Mouse (Mus musculus): Measurements from ENCODE around the gene Dhrs7c. TPM values are rescaled to one million over a fixed set of nuclear protein-coding genes. Genes with fewer than 3 reads are reported as not detected.

Dhrs7c gene
- polyA plus RNA-seq (2011; ENCODE audit: insufficient read length, low read depth, missing spikeins) = not detected in 2 replicates

GRCm38 (mm10) chr11:67797931-67798330 is at the start of gene Dhrs7c:
Gene Dhrs7c, plus strand, starts transcription at chr11:67798187.
- no peak within 1 kb of the TSS for H3K27ac ChIP-seq (ENCODE audit: insufficient read depth, low read length)
- TF ChIP-seq POLR2A (IDR thresholded peaks at IDR 0.05; ENCODE audit: low read depth, low read length) (no peak), CTCF (IDR thresholded peaks at IDR 0.05; ENCODE audit: borderline replicate concordance, insufficient read depth, low read length) (no peak)
- H3K4me3 ChIP-seq (ENCODE audit: insufficient read depth, low read length) = no peak within 1 kb of the TSS

GRCm38 (mm10) chr11:67756287-67756686 is 41.7 kb upstream of the Dhrs7c start:
- H3K4me3 ChIP-seq (ENCODE audit: insufficient read depth, low read length) = no peak overlapping the region
- TF ChIP-seq CTCF (IDR thresholded peaks at IDR 0.05; ENCODE audit: borderline replicate concordance, insufficient read depth, low read length) = no peak
- TF ChIP-seq POLR2A (IDR thresholded peaks at IDR 0.05; ENCODE audit: low read depth, low read length) = no peak
- H3K4me1 ChIP-seq (ENCODE audit: control insufficient read depth, insufficient read depth, low read length) = no peaks in the 10 kb centered on the region
- no peak overlapping the region for H3K27ac ChIP-seq (ENCODE audit: insufficient read depth, low read length)

More at GRCm38 (mm10) chr11:67797931-67798330, at the start of gene Dhrs7c:
- no peaks in the 10 kb centered on the region for H3K4me1 ChIP-seq (ENCODE audit: control insufficient read depth, insufficient read depth, low read length)

- no peak overlapping the region for H3K27ac ChIP-seq (ENCODE audit: insufficient read depth, low read length)
- H3K4me3 ChIP-seq (ENCODE audit: insufficient read depth, low read length) = no peak overlapping the region
- no peaks in the 10 kb centered on the region for H3K4me1 ChIP-seq (ENCODE audit: control insufficient read depth, insufficient read depth, low read length)
- TF ChIP-seq POLR2A (IDR thresholded peaks at IDR 0.05; ENCODE audit: low read depth, low read length) = no peak
- peak; percentile 13; the same call in 1 of the 2 replicates for TF ChIP-seq CTCF (IDR thresholded peaks at IDR 0.05; ENCODE audit: borderline replicate concordance, insufficient read depth, low read length)
Measured at GRCm38 (mm10) chr11:67757373-67758167, 40.4 kb upstream of the Dhrs7c start.

- no peak within 1 kb of the TSS for H3K27ac ChIP-seq (ENCODE audit: insufficient read depth, low read length)
- H3K4me1 ChIP-seq (ENCODE audit: control insufficient read depth, insufficient read depth, low read length) = no peaks in the 10 kb centered on the region
- no peak within 1 kb of the TSS for H3K4me3 ChIP-seq (ENCODE audit: insufficient read depth, low read length)
- TF ChIP-seq POLR2A (IDR thresholded peaks at IDR 0.05; ENCODE audit: low read depth, low read length) = no peak
- no peak for TF ChIP-seq CTCF (IDR thresholded peaks at IDR 0.05; ENCODE audit: borderline replicate concordance, insufficient read depth, low read length)
Measured at GRCm38 (mm10) chr11:67771053-67771452, 26.9 kb upstream of the Dhrs7c start, which contains the start of gene Glp2r. Gene Glp2r, minus strand, starts transcription at chr11:67771153.

DNA sequence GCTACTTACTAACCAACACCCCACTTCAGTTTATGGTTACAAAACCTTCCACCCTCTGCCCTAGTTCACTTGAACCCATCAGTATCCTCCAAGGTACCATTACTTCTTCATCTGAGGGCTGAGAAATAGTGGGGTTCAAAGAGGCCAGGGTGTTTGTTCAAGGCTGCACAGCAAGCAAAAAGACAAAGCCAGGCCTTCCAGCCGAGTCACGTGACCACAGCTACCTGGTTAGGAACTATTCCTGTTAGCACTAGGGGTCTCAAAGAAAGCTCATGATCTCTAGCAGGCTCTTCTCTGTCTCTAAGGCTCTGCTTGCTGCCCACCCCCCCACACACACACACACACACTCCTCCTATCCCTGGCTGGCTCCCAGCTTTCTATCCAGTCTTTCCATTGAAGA is 26.3 kb upstream of the Dhrs7c start:
- Histone ChIP-seq H3K4me1 (ENCODE audit: control insufficient read depth, insufficient read depth, low read length) (no peaks in the 10 kb centered on the region), H3K4me3 (ENCODE audit: insufficient read depth, low read length) (no peak overlapping the region), H3K27ac (ENCODE audit: insufficient read depth, low read length) (no peak overlapping the region)
- TF ChIP-seq POLR2A (IDR thresholded peaks at IDR 0.05; ENCODE audit: low read depth, low read length) = no peak
- no peak for TF ChIP-seq CTCF (IDR thresholded peaks at IDR 0.05; ENCODE audit: borderline replicate concordance, insufficient read depth, low read length)

DNA sequence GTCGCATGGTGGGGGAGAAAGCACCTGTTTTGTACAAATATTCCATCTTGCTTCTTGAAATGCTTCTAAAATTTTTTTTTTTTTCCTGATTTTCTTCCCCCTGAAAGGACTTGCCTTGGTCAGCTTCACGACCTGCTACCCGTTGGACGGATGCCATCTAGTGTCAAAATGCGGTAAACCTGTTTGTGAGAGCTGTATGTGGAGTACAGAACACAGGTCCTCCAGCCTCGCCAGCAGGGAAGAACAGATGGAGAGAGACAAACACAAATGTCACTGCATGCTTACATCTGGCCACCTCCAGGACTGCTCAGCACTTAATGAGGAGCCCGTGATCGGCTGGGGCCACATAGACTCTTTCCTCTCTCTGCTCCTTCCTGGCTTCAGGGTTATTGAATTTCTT is 25.4 kb upstream of the Dhrs7c start:
- TF ChIP-seq CTCF (IDR thresholded peaks at IDR 0.05; ENCODE audit: borderline replicate concordance, insufficient read depth, low read length) (peak; percentile 14; the same call in 1 of the 2 replicates), POLR2A (IDR thresholded peaks at IDR 0.05; ENCODE audit: low read depth, low read length) (no peak)
- Histone ChIP-seq H3K4me1 (ENCODE audit: control insufficient read depth, insufficient read depth, low read length) (no peaks in the 10 kb centered on the region), H3K4me3 (ENCODE audit: insufficient read depth, low read length) (no peak overlapping the region), H3K27ac (ENCODE audit: insufficient read depth, low read length) (no peak overlapping the region)

DNA sequence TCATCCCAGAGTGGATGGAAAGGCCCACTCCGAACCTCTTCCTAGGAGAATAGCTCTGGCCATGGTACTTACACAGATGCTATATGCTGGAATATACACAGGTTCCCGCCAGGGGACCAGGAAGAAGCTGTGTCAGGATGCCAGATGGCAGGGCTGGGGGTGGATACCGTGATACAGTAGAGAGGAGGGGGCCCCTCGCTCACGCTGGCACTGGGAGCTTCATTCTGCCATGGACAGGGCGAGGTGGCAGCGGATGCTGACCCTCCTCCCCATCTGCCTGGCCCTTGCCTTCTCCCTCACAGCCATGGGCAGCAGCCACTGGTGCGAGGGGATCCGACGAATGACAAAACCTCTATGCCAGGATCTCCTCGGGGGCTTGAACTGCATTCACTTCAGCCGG is 23.6 kb upstream of the Dhrs7c start, which contains the start of gene Gsg1l2:
Gene Gsg1l2, plus strand, starts transcription at position 230 of the 400 bp plus-strand sequence.
- Histone ChIP-seq H3K4me1 (ENCODE audit: control insufficient read depth, insufficient read depth, low read length) (no peaks in the 10 kb centered on the region), H3K4me3 (ENCODE audit: insufficient read depth, low read length) (no peak within 1 kb of the TSS), H3K27ac (ENCODE audit: insufficient read depth, low read length) (no peak within 1 kb of the TSS)
- TF ChIP-seq CTCF (IDR thresholded peaks at IDR 0.05; ENCODE audit: borderline replicate concordance, insufficient read depth, low read length) (no peak), POLR2A (IDR thresholded peaks at IDR 0.05; ENCODE audit: low read depth, low read length) (no peak)

DNA sequence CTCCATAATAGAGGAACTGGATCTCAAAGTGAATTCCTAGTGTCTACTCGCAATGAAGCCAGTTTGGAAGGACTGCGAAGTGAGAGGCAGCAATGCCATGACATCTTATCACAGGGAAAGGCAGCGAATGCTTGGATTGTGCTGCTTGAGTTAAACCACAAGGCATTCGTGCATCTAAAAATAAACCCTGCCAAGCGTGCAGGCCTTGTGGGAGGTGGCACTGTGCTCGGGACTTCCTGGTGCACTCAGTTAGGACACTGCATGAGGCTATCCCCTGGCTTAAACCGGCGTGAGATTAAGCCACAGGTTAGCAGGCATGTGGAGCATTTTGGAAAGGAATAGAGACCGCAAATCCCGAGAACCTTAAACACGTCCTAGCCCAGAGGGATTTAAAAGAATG is 7.8 kb upstream of the Dhrs7c start:
- H3K4me1 ChIP-seq (ENCODE audit: control insufficient read depth, insufficient read depth, low read length) = no peaks in the 10 kb centered on the region
- no peak for TF ChIP-seq CTCF (IDR thresholded peaks at IDR 0.05; ENCODE audit: borderline replicate concordance, insufficient read depth, low read length)
- TF ChIP-seq POLR2A (IDR thresholded peaks at IDR 0.05; ENCODE audit: low read depth, low read length) = no peak
- H3K4me3 ChIP-seq (ENCODE audit: insufficient read depth, low read length) = no peak overlapping the region

GRCm38 (mm10) chr11:67800130-67800723 is 2.2 kb downstream of the Dhrs7c start:
- TF ChIP-seq POLR2A (IDR thresholded peaks at IDR 0.05; ENCODE audit: low read depth, low read length) (no peak), CTCF (IDR thresholded peaks at IDR 0.05; ENCODE audit: borderline replicate concordance, insufficient read depth, low read length) (no peak)
- H3K27ac ChIP-seq (ENCODE audit: insufficient read depth, low read length) = no peak overlapping the region
- H3K4me1 ChIP-seq (ENCODE audit: control insufficient read depth, insufficient read depth, low read length) = no peaks in the 10 kb centered on the region
- H3K4me3 ChIP-seq (ENCODE audit: insufficient read depth, low read length) = no peak overlapping the region

More for the DNA sequence above, 7.8 kb upstream of the Dhrs7c start:
- no peak overlapping the region for H3K27ac ChIP-seq (ENCODE audit: insufficient read depth, low read length)

DNA sequence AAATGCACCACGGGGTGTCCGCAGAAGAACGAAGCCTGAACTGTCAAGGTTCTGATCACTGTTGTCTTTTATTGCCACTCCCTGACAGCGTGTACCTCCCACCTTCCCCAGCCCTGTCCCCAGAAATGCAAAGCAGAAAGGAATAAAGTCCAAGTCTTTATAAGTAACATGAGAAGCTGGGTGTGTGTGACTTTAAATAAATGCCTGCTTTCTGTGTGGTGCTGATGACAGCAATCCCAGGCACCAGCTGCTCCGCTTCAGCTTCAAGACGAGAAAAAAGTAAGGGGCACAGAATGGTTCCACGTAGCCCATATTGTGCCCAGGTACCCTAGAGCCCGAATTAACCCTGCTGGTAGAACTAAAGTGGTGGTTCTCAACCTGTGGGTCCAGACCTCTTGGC is 3.2 kb downstream of the Dhrs7c start:
- Histone ChIP-seq H3K4me3 (ENCODE audit: insufficient read depth, low read length) (no peak overlapping the region), H3K4me1 (ENCODE audit: control insufficient read depth, insufficient read depth, low read length) (no peaks in the 10 kb centered on the region), H3K27ac (ENCODE audit: insufficient read depth, low read length) (no peak overlapping the region)
- no peak for TF ChIP-seq CTCF (IDR thresholded peaks at IDR 0.05; ENCODE audit: borderline replicate concordance, insufficient read depth, low read length)
- no peak for TF ChIP-seq POLR2A (IDR thresholded peaks at IDR 0.05; ENCODE audit: low read depth, low read length)

Data from embryonic fibroblast, embryonic 13.5 days (primary cell).